Mouse (Mus musculus) forebrain, embryonic 15.5 days (tissue): Measurements from ENCODE around the gene Cc2d1b. TPM values are rescaled to one million over a fixed set of nuclear protein-coding genes. Genes with fewer than 3 reads are reported as not detected.

ENCODE experiments used
- polyA plus RNA-seq: library from polyadenylated mRNA; unstranded; fragments of >200 nt; fragmentation: Nextera tagmentation; extraction: Ambion mirVana; gene quantifications from 2 replicates; pipeline ENCODE4 v1.2.1, GENCODE M21; 2015

The Cc2d1b gene
- polyA plus RNA-seq, 1 experiment from 2014 or later, result 21.8 TPM

Other genes with a start within 250 kb of the Cc2d1b start
- gene Shisal2a, start 236.6 kb upstream of the Cc2d1b start, polyA plus RNA-seq, result 0.79 and 1.7 TPM in 2 replicates
- 25.3 and 28.2 TPM in 2 replicates for gene Gpx7, start 213.0 kb upstream of the Cc2d1b start, polyA plus RNA-seq
- gene Tut4, start 160.5 kb upstream of the Cc2d1b start, polyA plus RNA-seq, result 75.7 and 77.1 TPM in 2 replicates
- gene Prpf38a, start 40.6 kb upstream of the Cc2d1b start, polyA plus RNA-seq, result 96.9 and 99.9 TPM in 2 replicates
- 2.8 and 3.1 TPM in 2 replicates for gene Orc1, start 40.5 kb upstream of the Cc2d1b start, polyA plus RNA-seq
- gene 3110021N24Rik, start 99.7 kb downstream of the Cc2d1b start, polyA plus RNA-seq, result 2.0 and 2.1 TPM in 2 replicates
- 6.1 and 6.6 TPM in 2 replicates for gene Zfyve9, start 160.9 kb downstream of the Cc2d1b start, polyA plus RNA-seq
- gene Btf3l4, start 213.7 kb downstream of the Cc2d1b start, polyA plus RNA-seq, result 224 and 233 TPM in 2 replicates
- gene Txndc12, start 214.7 kb downstream of the Cc2d1b start, polyA plus RNA-seq, result 86.6 and 90.0 TPM in 2 replicates
- gene Kti12, start 227.8 kb downstream of the Cc2d1b start, polyA plus RNA-seq, result 33.2 and 33.9 TPM in 2 replicates
- gene A730015C16Rik, start 228.7 kb downstream of the Cc2d1b start, polyA plus RNA-seq, result 1.2 and 2.2 TPM in 2 replicates